Mouse (Mus musculus): ENCODE measurements around the gene Tmem8b.

Tmem8b gene

DNA sequence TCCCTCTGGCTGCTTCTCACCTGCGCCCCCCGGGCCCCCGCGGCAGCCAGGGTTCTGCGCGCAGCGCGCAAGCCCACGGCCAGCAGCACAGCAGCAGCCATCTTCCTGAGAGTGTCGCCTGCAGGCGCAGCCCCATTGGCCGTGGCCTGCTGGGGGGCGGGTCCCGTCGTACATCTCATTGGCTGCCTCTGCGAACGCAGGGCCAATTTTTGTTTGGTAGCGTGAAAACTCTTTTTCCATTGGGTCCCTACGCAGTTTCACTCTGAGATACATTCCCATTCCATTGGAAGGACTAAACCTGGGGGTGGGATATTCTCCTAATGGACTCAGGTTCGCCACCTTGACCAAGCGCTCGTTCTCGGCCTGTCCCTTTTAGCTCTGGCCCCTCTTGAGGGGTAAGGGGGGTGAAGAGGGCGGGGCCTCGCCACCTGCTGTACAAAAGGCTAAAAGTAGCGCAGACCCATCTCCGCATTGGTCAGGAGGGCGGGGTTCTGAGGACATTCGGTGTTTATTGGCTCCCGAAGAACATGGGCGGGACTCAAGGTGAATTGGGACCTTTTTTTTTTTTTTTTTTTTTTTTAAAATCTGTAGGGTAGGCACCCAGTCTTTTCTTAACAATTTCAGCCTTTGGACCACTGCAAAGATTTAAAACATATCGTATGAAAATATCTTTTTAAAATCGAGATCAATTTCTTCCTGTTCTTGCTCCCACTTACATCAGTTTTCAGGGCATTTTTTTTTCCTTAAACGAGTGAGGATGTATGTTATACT, 12.2 kb upstream of the Tmem8b start, which contains the start of gene Hint2:
Gene Hint2, minus strand, starts transcription at position 128 of the 771 bp plus-strand sequence.
- peak; percentile 93 for DNase-seq (ENCODE audit: low spot score in 2 of 2)

DNA sequence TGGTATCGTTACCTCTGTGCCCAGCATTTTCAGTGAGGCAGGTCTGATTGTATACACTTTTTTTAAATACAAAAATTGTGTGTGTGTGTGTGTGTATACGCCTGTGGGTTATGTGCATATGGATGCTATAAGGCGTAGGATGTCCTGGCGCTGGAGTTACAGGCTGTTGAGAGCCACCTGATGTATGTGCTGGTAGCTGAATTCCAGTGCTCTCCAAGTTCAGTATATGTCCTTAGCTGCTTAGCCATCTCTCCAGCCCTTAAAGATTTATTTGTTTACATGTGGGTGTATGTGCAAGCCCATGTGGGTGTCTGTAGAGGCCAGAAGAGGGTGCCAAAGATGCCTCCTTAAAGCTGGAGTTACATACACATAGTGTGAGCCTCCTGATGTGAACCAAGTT, 11.6 kb upstream of the Tmem8b start:
- no peak for DNase-seq (ENCODE audit: low spot score in 2 of 2)

DNA sequence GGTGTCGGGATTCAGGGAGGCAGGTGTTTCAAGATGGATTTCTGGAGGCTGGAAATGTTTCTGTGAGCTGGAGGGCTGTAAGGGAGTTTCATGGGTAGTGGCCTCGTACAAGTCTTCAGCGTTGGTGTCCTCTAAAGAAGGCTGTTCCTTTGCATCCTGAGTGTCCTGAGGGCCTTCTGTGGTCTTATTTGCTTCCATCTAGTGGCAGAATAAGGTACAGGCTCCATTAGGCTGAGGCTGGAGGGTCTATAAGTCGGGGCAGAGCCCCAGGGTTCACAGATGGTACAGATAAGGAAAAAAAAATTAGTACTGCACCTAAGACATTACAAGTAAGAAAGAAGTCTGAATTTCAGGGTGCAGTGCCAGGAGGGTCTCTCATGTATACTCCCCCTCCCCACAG, 2.4 kb upstream of the Tmem8b start:
- no peak for DNase-seq (ENCODE audit: low spot score in 2 of 2)

DNA sequence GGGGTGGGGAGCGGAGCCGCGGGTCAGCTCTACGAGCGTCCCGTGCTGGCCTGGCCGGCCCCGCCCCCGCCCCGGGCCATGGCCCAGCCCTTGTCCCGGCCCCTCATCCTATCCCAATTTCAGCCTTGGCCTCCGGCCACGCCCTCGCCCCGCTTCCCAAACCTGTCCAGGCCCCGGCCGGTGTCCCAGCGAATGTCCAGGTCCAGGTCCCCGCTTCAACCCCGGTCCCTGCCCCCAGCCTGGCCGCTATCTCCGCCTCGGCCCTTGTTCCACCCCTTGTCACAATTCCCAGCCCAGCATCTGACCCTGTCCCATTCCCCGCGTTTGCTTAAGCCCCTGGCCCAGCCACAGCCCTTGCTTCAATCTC, 640 bp downstream of the Tmem8b start:
- peak; percentile 77 to 84 for DNase-seq (ENCODE audit: low spot score in 2 of 2)

DNA sequence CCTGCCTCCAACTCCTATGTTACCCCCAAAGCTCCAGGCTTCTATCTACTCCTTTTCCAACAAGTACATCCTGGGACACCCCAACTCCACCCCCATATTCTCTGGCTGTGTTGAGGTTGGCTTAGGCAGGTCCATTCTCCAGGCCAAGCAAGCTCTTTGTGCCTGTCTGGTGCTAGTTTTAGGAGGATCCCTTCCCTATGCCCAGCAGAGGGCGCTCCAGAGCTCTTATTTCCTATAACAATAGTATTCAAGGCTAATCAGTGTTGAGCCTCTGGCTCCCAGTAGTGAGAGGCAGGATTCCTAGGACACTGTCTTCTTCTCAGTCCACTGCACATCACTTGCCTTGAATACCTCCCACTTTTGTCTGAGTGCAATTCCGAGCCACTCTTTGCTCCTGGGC, 3.3 kb downstream of the Tmem8b start:
- DNase-seq (ENCODE audit: low spot score in 2 of 2), result peak; percentile 73 to 88

DNA sequence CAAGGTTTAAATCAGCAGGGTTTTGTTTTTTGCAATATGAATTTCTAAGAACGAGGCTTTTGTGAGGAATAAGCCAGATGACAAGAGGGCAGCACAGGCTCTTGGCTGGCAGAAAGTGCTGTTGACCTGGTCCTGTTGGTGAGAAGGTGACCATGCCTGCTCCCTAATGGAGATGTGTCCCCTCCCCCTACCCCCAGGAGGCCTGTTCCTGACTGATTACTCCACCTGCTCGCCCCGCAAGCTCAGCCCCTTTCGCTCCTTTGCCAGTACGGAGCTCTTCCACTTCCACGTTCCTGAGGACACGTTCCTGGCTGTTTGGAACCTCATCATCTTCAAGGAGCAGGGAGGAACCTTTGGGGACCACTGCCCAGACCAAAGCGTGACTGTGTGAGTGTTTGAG, 4.9 kb downstream of the Tmem8b start:
- no peak for DNase-seq (ENCODE audit: low spot score in 2 of 2)

DNA sequence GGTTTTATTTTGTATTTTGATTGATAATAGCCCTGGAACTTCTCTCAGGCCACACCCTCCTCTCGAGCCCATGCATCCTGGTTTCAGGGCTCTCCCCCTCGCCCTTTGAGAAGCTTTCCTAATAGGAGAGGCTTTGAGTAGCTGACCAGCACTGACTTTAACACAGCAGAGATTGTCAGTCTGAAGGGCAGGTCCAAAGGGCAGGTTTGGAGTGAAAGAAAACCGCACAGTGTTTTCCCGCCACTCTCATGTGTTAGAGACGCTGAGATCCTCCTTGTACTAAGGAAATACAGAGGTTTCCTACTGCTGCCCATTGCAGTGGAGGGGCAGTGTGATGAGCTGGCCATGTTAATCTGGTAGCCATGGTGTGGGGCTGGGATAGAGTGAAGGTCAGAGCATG, 6.2 kb downstream of the Tmem8b start:
- DNase-seq (ENCODE audit: low spot score in 2 of 2), result no peak

DNA sequence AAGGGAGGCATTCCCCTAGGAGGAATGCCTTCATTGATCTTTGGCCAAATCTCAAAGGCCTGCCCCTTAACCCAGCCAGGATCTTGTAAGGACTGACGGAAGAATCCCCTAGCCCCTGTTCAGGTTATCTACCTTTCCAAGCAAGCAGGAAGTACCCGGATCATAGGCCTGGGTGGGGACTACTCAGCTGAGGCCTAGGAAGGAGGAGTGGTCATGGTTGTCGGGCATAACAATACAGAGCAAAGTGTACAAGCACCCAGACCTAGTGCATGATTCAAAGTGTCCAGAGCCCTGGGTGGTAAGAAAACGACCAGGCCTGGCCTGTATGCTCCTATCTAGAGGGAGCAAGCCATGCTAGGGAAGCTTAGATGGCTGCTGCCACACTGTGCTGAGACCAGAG, 6.8 kb downstream of the Tmem8b start:
- DNase-seq (ENCODE audit: low spot score in 2 of 2), result no peak

DNA sequence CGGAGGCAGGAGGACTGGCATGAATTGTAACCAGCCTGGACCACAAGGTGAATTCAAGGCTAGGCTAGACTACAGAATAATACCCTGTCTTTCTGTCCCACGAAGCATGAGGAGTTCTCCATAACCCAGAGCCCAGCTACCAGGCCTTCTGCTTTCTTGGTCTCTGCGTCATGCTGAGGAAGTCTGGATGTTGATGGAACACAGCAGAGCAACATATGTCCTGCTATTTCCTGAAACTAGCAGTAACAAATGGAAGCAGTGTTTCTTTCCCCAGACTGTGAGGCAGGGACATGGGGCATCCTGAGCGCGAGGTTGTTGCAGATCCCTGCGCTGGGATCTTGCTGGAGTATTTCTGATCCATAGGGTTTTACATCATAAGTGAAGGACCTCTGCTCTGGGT, 9.8 kb downstream of the Tmem8b start:
- DNase-seq (ENCODE audit: low spot score in 2 of 2), result no peak

DNA sequence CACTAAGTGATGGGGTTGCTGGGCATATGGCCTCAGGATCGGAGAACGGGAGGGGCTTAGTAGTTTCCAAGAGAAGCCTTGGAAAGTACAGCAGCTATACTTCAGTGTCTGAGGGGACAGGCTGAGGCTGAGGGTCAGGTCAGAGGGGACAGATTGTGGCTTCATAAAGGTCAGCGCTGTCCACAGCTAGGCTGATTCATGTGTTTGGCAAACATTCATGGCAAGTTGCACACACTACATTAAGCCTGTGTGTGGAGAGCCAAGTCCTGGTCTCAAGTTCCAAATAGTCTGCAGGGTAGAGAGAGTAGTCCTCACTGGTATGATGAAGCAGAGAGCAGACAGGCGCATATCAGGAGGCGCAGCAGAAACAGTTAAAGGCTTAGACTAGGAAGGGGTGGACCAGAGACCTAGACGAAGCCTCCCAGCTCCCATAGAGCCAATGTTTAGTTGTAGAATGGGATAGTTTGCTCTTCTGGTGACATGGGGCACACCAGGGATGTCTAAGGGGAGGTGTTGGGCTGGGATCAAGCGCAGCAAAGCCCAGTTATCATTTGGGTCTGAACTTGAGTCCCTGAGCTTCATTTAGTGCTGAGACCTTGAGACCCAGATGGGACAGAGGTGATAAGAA, 10.8 kb downstream of the Tmem8b start:
- DNase-seq (ENCODE audit: low spot score in 2 of 2), result no peak

DNA sequence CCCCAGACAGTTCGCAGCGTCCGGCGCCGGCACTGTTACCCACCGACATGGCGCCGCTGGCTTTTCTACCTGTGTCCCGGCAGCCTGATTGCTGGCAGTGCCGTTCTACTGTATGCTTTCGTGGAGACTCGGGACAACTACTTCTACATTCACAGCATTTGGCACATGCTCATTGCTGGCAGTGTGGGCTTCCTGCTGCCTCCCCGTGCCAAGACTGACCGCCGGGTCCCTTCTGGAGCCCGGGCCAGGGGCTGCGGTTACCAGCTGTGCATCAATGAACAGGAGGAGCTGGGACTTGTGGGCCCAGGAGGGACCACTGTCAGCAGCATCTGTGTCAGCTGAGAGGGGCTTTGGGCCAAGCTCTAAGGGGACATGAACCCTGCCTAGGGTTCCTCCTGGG, 21.2 kb downstream of the Tmem8b start:
- DNase-seq (ENCODE audit: low spot score in 2 of 2), result no peak

DNA sequence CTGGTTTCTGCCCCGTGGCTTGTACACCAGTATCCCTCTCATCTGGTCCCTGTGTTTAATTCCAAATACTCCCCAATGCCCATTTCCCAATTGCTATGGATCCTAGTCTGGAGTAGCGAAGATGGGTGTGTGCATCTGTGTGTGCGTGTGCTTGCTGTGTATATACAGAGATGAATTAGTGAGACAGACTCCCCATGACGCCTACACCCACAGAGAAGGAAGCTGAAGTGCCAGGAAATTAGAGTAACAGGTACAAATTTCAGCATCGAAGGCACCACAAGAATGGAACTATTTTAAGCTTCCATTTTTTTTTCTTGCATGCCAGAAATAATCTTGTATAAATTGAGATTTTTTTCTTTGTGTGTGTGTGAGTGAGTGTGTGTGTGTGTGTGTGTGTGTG, 22.3 kb downstream of the Tmem8b start:
- no peak for DNase-seq (ENCODE audit: low spot score in 2 of 2)

DNA sequence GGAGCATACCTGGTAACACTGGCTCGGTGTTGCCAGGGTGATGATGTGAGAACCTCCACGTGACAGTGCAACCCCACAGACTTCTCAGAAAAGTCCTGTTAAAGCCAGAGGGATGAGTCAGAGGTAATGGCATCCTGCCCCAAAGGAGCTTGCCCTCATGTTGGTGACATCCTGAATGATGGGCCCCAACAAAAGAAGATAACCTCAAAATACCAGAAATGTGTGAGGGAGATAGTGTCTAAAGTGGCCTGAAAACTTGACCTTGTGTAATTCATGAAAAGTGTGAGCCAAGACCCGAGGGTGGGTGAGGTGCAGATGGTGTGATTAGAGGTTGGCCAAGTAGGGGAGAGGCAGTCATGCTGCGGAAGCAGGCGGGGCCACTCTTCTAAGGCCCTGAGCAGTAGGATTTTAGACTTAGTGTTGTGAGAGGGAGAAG, 25.1 kb downstream of the Tmem8b start:
- DNase-seq (ENCODE audit: low spot score in 2 of 2), result no peak

DNA sequence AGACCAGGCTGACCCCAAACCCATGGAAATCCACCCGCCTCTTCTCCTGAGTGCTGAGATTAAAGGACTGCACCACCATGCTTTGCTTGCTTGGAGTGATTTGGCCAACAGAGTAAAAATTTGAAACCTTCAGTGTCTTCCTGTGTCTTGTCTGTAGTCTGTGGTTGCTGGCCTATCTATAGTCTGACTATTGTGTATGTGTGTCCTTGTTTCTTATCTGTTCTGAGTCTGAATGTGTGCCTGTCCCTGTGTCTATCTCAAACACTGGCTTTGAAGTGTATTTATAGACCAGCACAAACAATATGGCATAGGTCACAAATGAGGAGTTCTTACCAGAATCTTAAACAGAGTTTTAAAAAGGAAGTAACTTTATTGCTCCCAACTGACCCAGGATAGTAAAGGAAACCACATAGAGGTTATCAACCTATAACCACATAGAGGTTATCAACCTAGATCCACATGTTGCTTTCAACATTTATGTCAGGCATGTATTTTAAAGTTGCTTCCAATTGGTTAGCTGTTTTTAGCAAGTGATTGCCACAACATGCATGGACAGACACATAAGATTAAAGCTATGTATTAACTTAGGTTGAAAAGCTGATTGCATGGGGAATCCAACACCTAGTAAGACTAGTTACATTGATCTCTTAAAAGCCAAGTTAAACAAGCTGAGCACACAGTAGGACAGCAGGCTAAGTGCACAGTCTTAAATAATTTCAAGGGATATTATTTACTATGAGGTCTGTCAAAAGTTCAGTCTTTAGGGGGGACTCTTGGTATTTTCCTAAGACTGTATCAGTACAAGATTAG, 25.9 kb downstream of the Tmem8b start:
- DNase-seq (ENCODE audit: low spot score in 2 of 2), result no peak

DNA sequence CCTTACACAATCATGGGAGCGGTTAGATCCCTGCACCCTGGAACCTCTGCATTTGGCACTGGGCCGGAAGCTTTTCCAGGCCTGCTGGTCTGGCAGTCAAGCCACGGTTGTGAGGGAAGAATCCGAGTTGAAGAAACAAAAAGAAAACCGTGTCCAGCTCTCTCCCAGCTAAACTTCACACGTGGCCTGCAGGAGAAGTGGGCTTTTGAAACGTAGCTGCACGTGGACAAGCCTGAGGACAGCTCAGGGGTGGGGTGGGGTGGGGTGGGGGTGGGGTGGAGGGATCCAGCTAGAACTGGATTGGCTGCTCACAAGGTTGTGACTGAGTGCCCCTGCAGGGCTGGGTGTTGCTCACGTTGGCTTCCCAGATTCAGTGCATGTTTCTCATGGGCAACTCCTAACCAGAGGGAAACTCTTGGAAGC, 26.5 kb downstream of the Tmem8b start:
- no peak for DNase-seq (ENCODE audit: low spot score in 2 of 2)

DNA sequence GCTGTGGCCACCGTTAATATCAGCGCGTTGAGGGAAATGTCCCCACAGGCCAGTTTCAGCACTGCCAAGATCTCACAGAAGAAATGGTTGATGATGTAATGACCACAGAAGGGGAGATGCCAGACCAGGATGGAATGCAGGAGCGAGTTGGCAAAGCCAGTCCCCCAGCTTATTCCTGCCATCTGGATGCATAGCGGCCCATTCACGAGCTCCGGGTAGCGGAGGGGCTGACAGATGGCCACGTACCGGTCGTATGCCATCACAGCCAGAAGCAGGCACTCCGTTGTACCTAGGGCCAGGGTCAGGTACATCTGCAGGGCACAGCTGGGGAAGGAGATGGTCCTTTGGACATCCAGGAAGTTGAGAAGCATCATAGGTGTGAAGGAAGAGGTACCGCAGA, 27.8 kb downstream of the Tmem8b start:
- no peak for DNase-seq (ENCODE audit: low spot score in 2 of 2)

DNA sequence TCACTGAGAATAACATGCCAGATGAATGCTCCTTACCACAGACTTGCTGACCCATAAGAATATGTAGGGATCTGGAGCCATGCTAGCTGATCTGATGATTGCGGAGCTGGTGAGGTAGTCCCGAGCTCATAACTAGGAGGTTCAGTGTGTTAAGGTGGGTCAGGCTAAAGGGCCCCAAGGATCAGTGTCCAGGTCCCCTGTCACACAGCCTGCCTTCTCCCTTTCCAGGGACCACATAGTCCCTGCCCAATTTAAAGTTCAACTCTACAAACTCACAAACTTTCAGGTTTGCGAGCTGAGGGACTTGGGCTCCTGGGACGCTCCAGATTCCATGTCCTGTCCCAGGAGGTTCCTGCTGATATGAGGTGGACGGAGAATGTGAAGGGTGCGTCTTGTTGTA, 31.9 kb downstream of the Tmem8b start, which contains the start of gene Olfr70:
Gene Olfr70, minus strand, starts transcription at position 101 of the 400 bp plus-strand sequence.
- no peak for DNase-seq (ENCODE audit: low spot score in 2 of 2)

DNA sequence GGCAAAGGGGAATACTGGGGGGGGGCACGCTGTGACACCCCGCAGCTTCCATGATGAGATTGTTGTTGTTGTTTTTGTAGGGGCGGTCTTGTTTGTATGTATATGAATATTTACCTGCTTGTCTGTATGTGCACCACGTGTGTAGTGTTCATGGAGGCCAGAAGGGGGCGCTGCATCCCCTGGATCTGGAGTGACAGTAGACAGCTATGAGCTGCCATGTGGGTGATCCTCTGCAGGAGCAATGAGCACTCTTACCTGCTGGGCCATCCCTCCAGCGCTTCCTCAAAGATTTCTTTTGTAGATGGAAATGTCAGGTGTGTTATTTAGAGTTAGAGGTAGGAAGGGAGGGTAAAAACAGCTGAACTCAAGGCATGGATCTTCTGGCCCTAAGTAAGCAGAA, 34.7 kb downstream of the Tmem8b start:
- no peak for DNase-seq (ENCODE audit: low spot score in 2 of 2)

DNA sequence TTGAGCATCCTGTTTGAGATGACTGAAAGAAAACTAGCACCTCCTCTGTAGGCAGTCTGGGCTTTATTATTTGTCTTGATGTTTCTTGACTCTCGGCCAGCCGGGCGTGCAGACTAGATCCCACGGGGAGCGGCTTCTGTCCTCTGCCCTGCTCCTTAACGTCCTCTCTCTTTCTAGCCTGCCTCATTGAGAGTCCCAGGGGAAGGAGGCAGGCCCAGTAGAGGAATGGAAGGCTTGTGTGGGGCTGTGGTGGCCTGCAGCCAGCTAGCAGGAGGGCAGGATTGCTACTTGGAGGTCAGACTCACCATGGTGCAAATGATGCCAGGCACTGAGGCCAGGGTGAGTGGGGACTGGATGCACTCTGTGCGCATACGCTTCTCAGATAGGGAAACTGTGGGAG, 35.1 kb downstream of the Tmem8b start:
- no peak for DNase-seq (ENCODE audit: low spot score in 2 of 2)

DNA sequence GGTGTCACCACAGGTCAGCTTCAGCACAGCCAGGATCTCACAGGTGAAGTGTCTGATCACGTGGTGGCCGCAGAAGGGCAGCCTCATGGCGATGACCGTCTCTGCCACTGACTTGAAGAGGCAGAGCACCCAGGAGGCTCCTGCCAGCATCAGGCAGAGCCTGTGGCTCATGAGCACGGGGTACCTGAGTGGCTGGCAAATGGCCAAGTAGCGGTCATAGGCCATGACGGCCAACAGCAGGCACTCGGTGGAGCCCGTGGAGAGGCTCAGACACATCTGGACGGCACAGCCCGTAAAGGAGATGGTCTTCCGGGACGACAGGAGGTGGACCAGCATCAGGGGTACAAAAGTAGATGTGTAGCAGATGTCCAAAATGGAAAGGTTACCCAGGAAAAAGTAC, 37.2 kb downstream of the Tmem8b start:
- DNase-seq (ENCODE audit: low spot score in 2 of 2), result no peak

DNA sequence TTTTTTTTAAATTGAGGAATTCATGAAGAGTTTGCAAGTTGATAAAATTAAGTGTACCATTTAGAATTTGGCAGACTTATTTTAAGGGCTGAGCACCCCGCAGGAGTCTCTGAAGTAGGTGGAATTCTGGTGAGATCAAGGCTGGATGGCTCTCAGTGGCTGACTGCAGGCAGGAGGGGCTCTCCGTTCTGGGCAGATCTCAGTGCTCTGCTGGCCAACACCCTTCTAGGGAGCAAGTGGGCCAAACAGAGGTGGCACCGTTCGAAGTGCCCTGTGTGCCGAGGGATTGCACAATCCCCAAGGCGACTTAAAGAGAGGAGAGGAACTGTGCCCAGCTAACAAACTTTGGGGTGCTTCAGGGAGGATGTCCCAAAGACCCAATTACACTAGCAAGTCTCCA, 41.1 kb downstream of the Tmem8b start, which contains the start of gene Olfr71:
Gene Olfr71, minus strand, starts transcription at position 387 of the 400 bp plus-strand sequence.
- DNase-seq (ENCODE audit: low spot score in 2 of 2), result no peak

DNA sequence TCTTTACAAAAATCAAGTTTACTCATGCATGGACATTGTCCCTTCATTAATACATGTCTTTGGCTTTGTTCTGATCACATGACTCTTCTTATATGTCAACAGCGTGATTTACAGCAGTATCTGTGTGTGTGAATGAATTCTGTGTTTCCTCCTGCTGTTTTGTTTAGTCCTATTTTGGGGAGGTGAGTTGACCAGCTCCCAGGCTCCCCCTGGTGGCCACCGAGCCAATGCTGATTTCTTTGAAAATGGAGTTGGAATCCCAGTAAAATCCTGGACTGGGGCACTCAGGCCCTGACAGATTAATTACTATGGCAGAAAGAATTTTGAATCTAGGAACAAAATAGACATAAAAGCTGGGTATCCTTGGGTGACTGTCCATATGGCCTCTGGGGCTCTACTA, 43.0 kb downstream of the Tmem8b start:
- DNase-seq (ENCODE audit: low spot score in 2 of 2), result peak; percentile 61 to 87
